Mouse (Mus musculus) olfactory bulb, adult 2 months (tissue): ENCODE measurements at regions not wholly inside any gene's neighbourhood (a gene's known extent, or its start where the extent isn't known, plus 50 kb on each side); places are given as distances from the start of the nearest gene placed in this dataset.

Source experiments
- CTCF ChIP-seq: fragments of 200-500 bp; IDR thresholded peaks from 2 replicates; pipeline ENCODE4 v1.5.1; 2012; ENCODE audit warnings: low read depth, mild to moderate bottlenecking, low read length, moderate library complexity; ENCODE audit not compliant: insufficient read depth
- POLR2A ChIP-seq: fragments of 200-500 bp; IDR thresholded peaks from 2 replicates; pipeline ENCODE4 v1.6.1; 2012; ENCODE audit warnings: mild to moderate bottlenecking, low read depth, low read length, moderate library complexity; ENCODE audit not compliant: insufficient read depth

DNA sequence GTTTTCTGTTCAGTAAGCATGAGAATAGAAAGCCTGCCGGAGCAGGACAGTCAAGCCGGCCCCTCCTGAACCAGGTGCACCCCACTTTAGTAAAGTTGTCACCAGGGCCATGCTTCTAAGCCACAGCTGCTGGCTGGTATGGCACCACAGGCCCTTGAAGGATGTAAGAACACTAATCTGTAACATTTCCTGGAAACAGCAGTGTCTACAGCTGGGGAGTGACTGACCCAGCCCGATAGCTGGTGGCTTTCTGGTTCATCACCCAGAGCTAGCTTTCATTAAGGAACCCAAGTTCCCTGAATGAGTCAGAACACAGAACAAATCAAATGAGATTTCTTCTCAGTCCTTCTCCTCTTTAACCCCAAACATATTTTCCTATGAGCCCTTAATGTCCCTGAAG lies 82.4 kb upstream of the Nkx1-1 start:
- no peak for TF ChIP-seq POLR2A
- no peak for TF ChIP-seq CTCF
